Mouse (Mus musculus) liver, embryonic 14.5 days (tissue): ENCODE data around the gene Dpf3.

Experiments
- CTCF ChIP-seq: IDR thresholded peaks from 2 replicates; pipeline ENCODE4 v1.5.1; 2016; ENCODE audit warnings: antibody characterized with exemption, low read depth, control low read depth
- EP300 ChIP-seq: IDR thresholded peaks from 2 replicates; pipeline ENCODE4 v1.6.1; 2016; ENCODE audit warnings: antibody characterized with exemption, low read depth

GRCm38 (mm10) chr12:83444448-83444847 is 43.1 kb downstream of the Dpf3 start:
- no peak for TF ChIP-seq CTCF
- TF ChIP-seq EP300 = no peak
